ENCODE assay signal across 8 mouse cellular contexts in genomic region chr4:120667045-120667501, GRCm38 (mm10). TPM values are rescaled to one million over a fixed set of nuclear protein-coding genes. Genes with fewer than 3 reads are reported as not detected.
A peak's percentile ranks its signal among the peaks of the same experiment; 100 is the strongest.
DNase-seq lines count a peak whose midpoint lies in the region; ATAC-seq and TF ChIP-seq lines count a peak whose summit lies in the region.

No protein-coding gene starts in this region.

- peaks cover 7% of the 10 kb centered on the region; the same call in 1 of the 2 replicates for H3K27me3 ChIP-seq in forebrain, postnatal 0 days (ENCODE audit: insufficient read depth, low read length)
- H3K27me3 ChIP-seq in hindbrain, embryonic 11.5 days (ENCODE audit: control insufficient read depth, insufficient read depth, low read length), result peaks cover 16% of the 10 kb centered on the region
- peaks cover 58% of the 10 kb centered on the region for H3K27me3 ChIP-seq in megakaryocyte, embryonic 14.5 days (replicated peaks)

- peak overlapping the region; percentile 99 for H3K4me2 ChIP-seq in forebrain, postnatal 0 days (ENCODE audit: low read depth)
- H3K4me2 ChIP-seq in hindbrain, embryonic 11.5 days (replicated peaks; ENCODE audit: low read depth, low read length), result peak overlapping the region; percentile 100

- peak overlapping the region; percentile 62 for H3K9ac ChIP-seq in forebrain, postnatal 0 days
- peak overlapping the region; percentile 53; the same call in 1 of the 2 replicates for H3K9ac ChIP-seq in hindbrain, embryonic 11.5 days (ENCODE audit: low read depth, low read length)

- peaks cover 5% of the 10 kb centered on the region; the same call in 1 of the 2 replicates for H3K4me1 ChIP-seq in forebrain, postnatal 0 days (ENCODE audit: insufficient read depth)
- no peaks in the 10 kb centered on the region for H3K4me1 ChIP-seq in hindbrain, embryonic 11.5 days (replicated peaks; ENCODE audit: control insufficient read depth, insufficient read depth, low read length)
- H3K4me1 ChIP-seq in megakaryocyte, embryonic 14.5 days, result peaks cover 74% of the 10 kb centered on the region

- WGBS in forebrain, postnatal 0 days, result 4% methylated on average over 46 of the region's 50 CpGs
- WGBS in hindbrain, embryonic 11.5 days, result 0% methylated on average over 32 of the region's 50 CpGs

- H3K27ac ChIP-seq in forebrain, postnatal 0 days (ENCODE audit: low read depth, low read length), result no peak overlapping the region
- H3K27ac ChIP-seq in hindbrain, embryonic 11.5 days (ENCODE audit: low read depth, low read length), result no peak overlapping the region

- intact Hi-C loops in left cerebral cortex, postnatal 25 days (cut with DNase I), result loop anchor here (5.0 kb wide), 1 partner anchor 75 kb away; no protein-coding TSS in a partner anchor

- peak overlapping the region; percentile 56 for H3K4me3 ChIP-seq in forebrain, postnatal 0 days (ENCODE audit: low read depth, low read length)
- H3K4me3 ChIP-seq in hindbrain, embryonic 11.5 days (ENCODE audit: low read depth, low read length), result peak overlapping the region; percentile 64
- peak overlapping the region; percentile 95 for H3K4me3 ChIP-seq in megakaryocyte, embryonic 14.5 days (replicated peaks)

- H3K9me3 ChIP-seq in forebrain, postnatal 0 days (ENCODE audit: low read length), result no peaks in the 10 kb centered on the region
- no peaks in the 10 kb centered on the region for H3K9me3 ChIP-seq in hindbrain, embryonic 11.5 days (ENCODE audit: control insufficient read depth, low read length)
- H3K9me3 ChIP-seq in megakaryocyte, embryonic 14.5 days, result peaks cover 4% of the 10 kb centered on the region; the same call in 1 of the 2 replicates

- DNase-seq in R1 (ENCODE audit: low read depth, low spot score), result peak; percentile 43
- peak; percentile 64 for DNase-seq in cerebellum, adult 8-10 months
- peak; percentile 56 for DNase-seq in forebrain, postnatal 0 days
- DNase-seq in hindbrain, embryonic 11.5 days (ENCODE audit: low spot score), result peak; percentile 68
- peak; percentile 45 to 49 for DNase-seq in left cerebral cortex, postnatal 25 days (ENCODE audit: low spot score in 2 of 2)
- peak; percentile 55 to 56 for DNase-seq in right cerebral cortex, postnatal 10 days (ENCODE audit: low spot score in 2 of 2)
- peak; percentile 60 for DNase-seq in urinary bladder, adult 2 months (ENCODE audit: low spot score)

- no peak for TF ChIP-seq CTCF in forebrain, postnatal 0 days (IDR thresholded peaks at IDR 0.05; ENCODE audit: low read depth)

- peak; percentile 70 for ATAC-seq in forebrain, postnatal 0 days
- peak; percentile 59 for ATAC-seq in hindbrain, embryonic 11.5 days (ENCODE audit: low FRiP score)

- H3K36me3 ChIP-seq in forebrain, postnatal 0 days (ENCODE audit: insufficient read depth), result no peaks in the 10 kb centered on the region
- H3K36me3 ChIP-seq in hindbrain, embryonic 11.5 days (ENCODE audit: control insufficient read depth, insufficient read depth, low read length), result no peaks in the 10 kb centered on the region
- H3K36me3 ChIP-seq in megakaryocyte, embryonic 14.5 days (replicated peaks; ENCODE audit: low read length), result no peaks in the 10 kb centered on the region

RNA-seq across cellular contexts. Expression of gene Cited4, which starts 0.7 kb away (rescaled TPM):
- 2.9 and 6.0 TPM in 2 replicates for total RNA-seq in forebrain, postnatal 0 days (2014; rRNA removed)
- 4.2 and 5.3 TPM in 2 replicates for polyA plus RNA-seq in forebrain, postnatal 0 days (2015; fragmentation: Nextera tagmentation; extraction: Ambion mirVana)
- 6.9 and 7.8 TPM in 2 replicates for polyA plus RNA-seq in hindbrain, embryonic 11.5 days (2014; fragmentation: Nextera tagmentation; extraction: Ambion mirVana)
- 10 to 100 TPM; 17.9 to 18.8 TPM for total RNA-seq in left cerebral cortex, postnatal 25 days (2021)
- 91.8 and 174 TPM in 2 replicates for polyA plus RNA-seq in megakaryocyte, embryonic 14.5 days (2012; ENCODE audit: insufficient read depth, low replicate concordance)
- polyA plus RNA-seq in urinary bladder, adult 2 months (2012; rRNA removed), result 7.3 and 9.1 TPM in 2 replicates
